Mouse (Mus musculus): Measurements from ENCODE around the gene Galm. TPM values are rescaled to one million over a fixed set of nuclear protein-coding genes. Genes with fewer than 3 reads are reported as not detected.

The Galm gene
- total and polyA plus RNA-seq, 2 experiments from 2014 or later, result 1.9 to 2.4 TPM

DNA sequence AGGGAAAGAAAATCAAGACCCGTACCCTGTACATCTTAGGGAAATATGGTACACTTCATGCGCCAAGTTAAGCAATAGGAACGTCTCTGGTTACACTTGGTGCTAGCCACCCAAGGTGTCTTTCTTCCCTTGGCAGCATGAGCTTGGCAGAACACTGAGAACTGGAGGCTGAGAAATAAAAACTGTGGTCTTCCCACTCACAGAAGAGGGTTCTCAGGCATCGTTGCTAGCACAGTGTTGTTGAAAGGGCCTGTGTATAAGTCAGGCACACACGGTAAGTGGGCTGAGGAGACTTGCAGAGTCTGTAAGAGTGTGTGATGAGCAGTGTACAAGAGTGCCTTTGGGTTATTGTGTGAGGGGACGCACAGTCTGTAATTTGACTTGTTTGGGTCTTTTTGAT is 1.1 kb upstream of the Galm start:
- H3K36me3 ChIP-seq (ENCODE audit: insufficient read depth, low read length), result no peaks in the 10 kb centered on the region
- ATAC-seq, result no peak
- no peak overlapping the region for H3K27ac ChIP-seq
- H3K4me2 ChIP-seq (ENCODE audit: low read depth, low read length), result no peak overlapping the region
- H3K4me1 ChIP-seq (ENCODE audit: insufficient read depth, low read length), result no peaks in the 10 kb centered on the region
- no peak overlapping the region for H3K4me3 ChIP-seq (ENCODE audit: low read length)
- no peaks in the 10 kb centered on the region for H3K9me3 ChIP-seq (ENCODE audit: low read length)
- no peak for DNase-seq (ENCODE audit: low spot score)
- H3K27me3 ChIP-seq (ENCODE audit: insufficient read depth, low read length), result no peaks in the 10 kb centered on the region
- no peak overlapping the region for H3K9ac ChIP-seq (replicated peaks; ENCODE audit: low read length)
- WGBS, result 89% methylated on average over 6 of the region's 6 CpGs
- no peak for TF ChIP-seq CTCF (IDR thresholded peaks at IDR 0.05; ENCODE audit: low read depth)

- no peaks in the 10 kb centered on the region for H3K4me1 ChIP-seq (ENCODE audit: insufficient read depth, low read length)
- no peak for TF ChIP-seq CTCF (IDR thresholded peaks at IDR 0.05; ENCODE audit: low read depth)
- H3K27ac ChIP-seq, result no peak overlapping the region
- no peaks in the 10 kb centered on the region for H3K27me3 ChIP-seq (ENCODE audit: insufficient read depth, low read length)
- no peak overlapping the region for H3K4me3 ChIP-seq (ENCODE audit: low read length)
- H3K9ac ChIP-seq (replicated peaks; ENCODE audit: low read length), result no peak overlapping the region
- DNase-seq (ENCODE audit: low spot score) (no peak), ATAC-seq (no peak)
- peak overlapping the region; percentile 83; the same call in 1 of the 2 replicates for H3K4me2 ChIP-seq (ENCODE audit: low read depth, low read length)
- no peaks in the 10 kb centered on the region for H3K36me3 ChIP-seq (ENCODE audit: insufficient read depth, low read length)
- H3K9me3 ChIP-seq (ENCODE audit: low read length), result no peaks in the 10 kb centered on the region
- 85% methylated on average over 13 of the region's 13 CpGs for WGBS
These were observed 1.3 kb downstream of the Galm start for GRCm38 (mm10) chr17:80128476-80128990.

- no peak overlapping the region for H3K9ac ChIP-seq (replicated peaks; ENCODE audit: low read length)
- H3K4me2 ChIP-seq (ENCODE audit: low read depth, low read length), result no peak overlapping the region
- H3K36me3 ChIP-seq (ENCODE audit: insufficient read depth, low read length), result no peaks in the 10 kb centered on the region
- no peak overlapping the region for H3K27ac ChIP-seq
- WGBS, result 82% methylated on average over 4 of the region's 4 CpGs
- no peak overlapping the region for H3K4me3 ChIP-seq (ENCODE audit: low read length)
- no peak for TF ChIP-seq CTCF (IDR thresholded peaks at IDR 0.05; ENCODE audit: low read depth)
- no peaks in the 10 kb centered on the region for H3K27me3 ChIP-seq (ENCODE audit: insufficient read depth, low read length)
- no peak for DNase-seq (ENCODE audit: low spot score)
- no peak for ATAC-seq
- H3K4me1 ChIP-seq (ENCODE audit: insufficient read depth, low read length), result no peaks in the 10 kb centered on the region
- H3K9me3 ChIP-seq (ENCODE audit: low read length), result no peaks in the 10 kb centered on the region
These were observed 2.1 kb downstream of the Galm start for GRCm38 (mm10) chr17:80129387-80129786.

DNA sequence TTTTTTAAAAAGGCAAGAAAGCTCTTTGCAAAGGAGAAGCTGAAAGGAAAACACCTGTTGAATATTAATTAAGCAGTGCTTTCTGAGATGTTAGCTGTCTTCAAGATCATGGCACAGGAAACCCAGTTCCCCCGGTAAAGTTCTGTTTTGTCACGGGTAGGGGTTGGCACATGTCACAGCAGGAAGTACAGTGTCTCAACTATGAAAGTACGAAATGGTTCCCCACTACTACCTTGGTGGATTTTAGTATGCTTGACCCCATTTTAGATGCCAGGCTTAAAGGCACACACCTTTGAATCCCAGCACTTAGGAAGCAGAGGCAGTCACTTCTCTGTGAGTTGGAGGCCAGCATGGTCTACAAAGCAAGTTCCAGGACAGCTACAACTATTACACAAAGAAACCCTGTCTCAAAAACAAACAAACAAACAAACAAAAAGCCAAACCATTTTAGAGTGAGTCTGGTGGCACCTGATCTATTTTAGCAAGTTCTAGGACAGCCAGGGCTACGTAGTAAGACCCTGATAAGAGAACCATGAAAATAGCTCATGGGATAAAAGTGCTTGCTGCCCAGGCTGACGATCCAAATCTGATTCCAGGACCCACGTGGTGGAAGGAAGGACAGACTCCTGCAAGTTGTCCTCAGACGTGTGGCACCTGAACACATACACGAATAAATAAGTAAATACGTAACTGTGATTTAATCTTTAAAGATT is 3.6 kb downstream of the Galm start:
- H3K4me2 ChIP-seq (ENCODE audit: low read depth, low read length), result no peak overlapping the region
- H3K4me1 ChIP-seq (ENCODE audit: insufficient read depth, low read length), result no peaks in the 10 kb centered on the region
- H3K36me3 ChIP-seq (ENCODE audit: insufficient read depth, low read length), result no peaks in the 10 kb centered on the region
- H3K9me3 ChIP-seq (ENCODE audit: low read length), result no peaks in the 10 kb centered on the region
- no peak overlapping the region for H3K9ac ChIP-seq (replicated peaks; ENCODE audit: low read length)
- H3K27ac ChIP-seq, result no peak overlapping the region
- ATAC-seq, result no peak
- no peak for DNase-seq (ENCODE audit: low spot score)
- no peak overlapping the region for H3K4me3 ChIP-seq (ENCODE audit: low read length)
- WGBS, result 55% methylated on average over 9 of the region's 9 CpGs
- H3K27me3 ChIP-seq (ENCODE audit: insufficient read depth, low read length), result no peaks in the 10 kb centered on the region
- no peak for TF ChIP-seq CTCF (IDR thresholded peaks at IDR 0.05; ENCODE audit: low read depth)

DNA sequence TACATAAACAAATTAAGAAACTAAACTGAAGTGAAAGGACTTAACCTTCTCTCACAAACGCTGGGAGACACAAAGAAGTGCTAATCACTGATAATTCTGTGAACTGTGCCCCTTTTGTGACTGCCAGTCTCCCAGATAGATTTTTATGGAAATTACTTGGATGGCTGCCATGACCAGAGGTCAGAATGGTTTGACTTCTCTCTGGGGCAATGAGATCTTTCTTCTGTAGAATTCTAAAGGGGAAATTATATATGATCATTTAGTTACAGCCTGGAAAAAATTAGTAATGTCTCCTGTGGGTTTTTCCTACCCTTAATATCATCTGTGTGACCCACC is 4.1 kb downstream of the Galm start:
- no peak for ATAC-seq

GRCm38 (mm10) chr17:80131838-80132237 is 4.6 kb downstream of the Galm start:
- Histone ChIP-seq H3K4me1 (ENCODE audit: insufficient read depth, low read length) (no peaks in the 10 kb centered on the region), H3K9me3 (ENCODE audit: low read length) (no peaks in the 10 kb centered on the region), H3K36me3 (ENCODE audit: insufficient read depth, low read length) (no peaks in the 10 kb centered on the region), H3K9ac (replicated peaks; ENCODE audit: low read length) (no peak overlapping the region), H3K27me3 (ENCODE audit: insufficient read depth, low read length) (no peaks in the 10 kb centered on the region), H3K27ac (no peak overlapping the region), H3K4me2 (ENCODE audit: low read depth, low read length) (no peak overlapping the region), H3K4me3 (ENCODE audit: low read length) (no peak overlapping the region)
- 80% methylated on average over 7 of the region's 7 CpGs for WGBS
- no peak for ATAC-seq
- no peak for DNase-seq (ENCODE audit: low spot score)
- no peak for TF ChIP-seq CTCF (IDR thresholded peaks at IDR 0.05; ENCODE audit: low read depth)

More for the DNA sequence above, 4.1 kb downstream of the Galm start:
- Histone ChIP-seq H3K4me1 (ENCODE audit: insufficient read depth, low read length) (no peaks in the 10 kb centered on the region), H3K9ac (replicated peaks; ENCODE audit: low read length) (no peak overlapping the region), H3K27ac (no peak overlapping the region), H3K4me2 (ENCODE audit: low read depth, low read length) (no peak overlapping the region), H3K36me3 (ENCODE audit: insufficient read depth, low read length) (no peaks in the 10 kb centered on the region), H3K27me3 (ENCODE audit: insufficient read depth, low read length) (no peaks in the 10 kb centered on the region), H3K4me3 (ENCODE audit: low read length) (no peak overlapping the region), H3K9me3 (ENCODE audit: low read length) (no peaks in the 10 kb centered on the region)
- TF ChIP-seq CTCF (IDR thresholded peaks at IDR 0.05; ENCODE audit: low read depth), result no peak
- WGBS, result 33% methylated on average over 1 of the region's 1 CpGs
- DNase-seq (ENCODE audit: low spot score), result peak; percentile 23

DNA sequence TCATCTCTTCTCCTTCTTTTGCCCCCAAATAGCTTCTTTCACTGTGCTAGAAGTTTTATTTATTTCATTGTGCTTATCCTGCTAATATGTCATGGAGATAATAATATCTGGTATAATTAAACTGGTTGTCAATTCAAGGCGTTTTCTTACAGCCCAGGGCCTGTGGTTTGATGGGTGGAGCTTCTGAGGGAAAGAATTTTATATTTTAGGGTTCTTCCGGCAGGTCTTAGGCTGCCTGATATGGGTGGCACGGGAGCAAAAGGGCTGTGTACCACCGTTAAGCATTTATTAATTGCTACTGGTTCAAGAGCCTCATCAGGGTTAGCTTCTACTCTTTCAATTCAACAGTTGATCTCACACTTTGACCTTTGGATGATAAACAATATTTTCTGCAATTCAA is 5.2 kb downstream of the Galm start:
- no peak for ATAC-seq

More for the DNA sequence above, 5.2 kb downstream of the Galm start:
- Histone ChIP-seq H3K4me2 (ENCODE audit: low read depth, low read length) (no peak overlapping the region), H3K27me3 (ENCODE audit: insufficient read depth, low read length) (no peaks in the 10 kb centered on the region), H3K27ac (no peak overlapping the region), H3K4me3 (ENCODE audit: low read length) (no peak overlapping the region), H3K36me3 (ENCODE audit: insufficient read depth, low read length) (no peaks in the 10 kb centered on the region), H3K9me3 (ENCODE audit: low read length) (no peaks in the 10 kb centered on the region), H3K4me1 (ENCODE audit: insufficient read depth, low read length) (no peaks in the 10 kb centered on the region), H3K9ac (replicated peaks; ENCODE audit: low read length) (no peak overlapping the region)
- no peak for DNase-seq (ENCODE audit: low spot score)
- no peak for TF ChIP-seq CTCF (IDR thresholded peaks at IDR 0.05; ENCODE audit: low read depth)
- 82% methylated on average over 4 of the region's 4 CpGs for WGBS

All from hindbrain, postnatal 0 days (tissue).